Mouse (Mus musculus) cerebellum, adult 2 months (tissue): ENCODE results near the gene Trnp1. TPM values are rescaled to one million over a fixed set of nuclear protein-coding genes. Genes with fewer than 3 reads are reported as not detected.
A peak's percentile ranks its signal among the peaks of the same experiment; 100 is the strongest.

Experiments
- DNase-seq, 2 experiments: peaks; one replicate each; pipeline ENCODE4 v3.0.0; 2021
- H3K27ac ChIP-seq: fragments of 200-500 bp; 2 replicates; pipeline ENCODE4 v1.5.1; 2012; ENCODE audit warnings: low read length, control low read depth, inconsistent platforms; ENCODE audit not compliant: insufficient read depth
- H3K27me3 ChIP-seq: fragments of 200-500 bp; 2 replicates; pipeline ENCODE4 v1.6.1; 2012; ENCODE audit warnings: inconsistent platforms, mild to moderate bottlenecking, low read length, moderate library complexity; ENCODE audit not compliant: control insufficient read depth, insufficient read depth
- H3K4me1 ChIP-seq: fragments of 200-500 bp; 2 replicates; pipeline ENCODE4 v1.6.1; 2011; ENCODE audit warnings: low read length; ENCODE audit not compliant: control insufficient read depth, insufficient read depth
- H3K4me3 ChIP-seq: fragments of 200-500 bp; replicated peaks from 2 replicates; pipeline ENCODE3; 2011; ENCODE audit warnings: mild to moderate bottlenecking, low read depth, low read length, control low read depth; ENCODE audit not compliant: insufficient read depth
- CTCF ChIP-seq: fragments of 200-500 bp; IDR thresholded peaks from 2 replicates; pipeline ENCODE4 v1.5.1; 2011; ENCODE audit warnings: low read depth, mild to moderate bottlenecking, control low read depth, low read length, moderate library complexity, borderline replicate concordance; ENCODE audit not compliant: insufficient read depth
- POLR2A ChIP-seq: fragments of 200-500 bp; IDR thresholded peaks from 2 replicates; pipeline ENCODE4 v1.6.1; 2011; ENCODE audit warnings: low read length, control low read depth, borderline replicate concordance; ENCODE audit not compliant: insufficient read depth
- WGBS: fragments of 180-500 bp; shearing (Covaris S2); methylation state at CpG from one replicate; pipeline ENCODE4 v1.1.7; 2018; 5-methylcytosine and 5-hydroxymethylcytosine counted together
- polyA plus RNA-seq: library from polyadenylated mRNA; depleted of rRNA; stranded (reverse); fragments of >200 nt; gene quantifications from 2 replicates; pipeline ENCODE4 v1.2.3, GENCODE M21; 2012

Trnp1 gene
- polyA plus RNA-seq, 1 experiment, result 162 TPM

DNA sequence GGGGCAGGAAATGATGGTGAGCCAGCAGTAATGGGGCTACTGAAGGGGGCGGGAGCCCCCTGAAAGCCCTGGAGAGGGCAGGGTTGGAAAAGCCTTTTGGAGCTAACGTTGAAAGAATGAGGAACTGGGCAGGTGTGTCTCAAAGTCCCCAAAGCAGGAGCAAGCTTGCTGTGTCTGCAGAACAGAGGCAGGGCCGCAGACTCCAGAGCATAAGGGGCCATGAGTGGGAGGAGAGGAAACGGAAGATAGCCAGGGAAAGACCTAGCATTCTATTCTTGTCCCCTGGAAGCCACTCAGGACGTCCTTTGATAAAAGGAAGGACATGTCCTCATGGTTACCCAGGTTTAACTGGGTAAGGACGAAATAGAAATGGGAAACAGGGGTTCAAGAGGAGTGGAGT lies 35.2 kb downstream of the Trnp1 start:
- H3K4me3 ChIP-seq, result no peak overlapping the region
- WGBS, result 68% methylated on average over 6 of the region's 6 CpGs
- no peak for DNase-seq
- no peaks in the 10 kb centered on the region for H3K27me3 ChIP-seq
- H3K4me1 ChIP-seq, result no peaks in the 10 kb centered on the region
- H3K27ac ChIP-seq, result no peak overlapping the region
- no peak for TF ChIP-seq POLR2A
- TF ChIP-seq CTCF, result no peak

DNA sequence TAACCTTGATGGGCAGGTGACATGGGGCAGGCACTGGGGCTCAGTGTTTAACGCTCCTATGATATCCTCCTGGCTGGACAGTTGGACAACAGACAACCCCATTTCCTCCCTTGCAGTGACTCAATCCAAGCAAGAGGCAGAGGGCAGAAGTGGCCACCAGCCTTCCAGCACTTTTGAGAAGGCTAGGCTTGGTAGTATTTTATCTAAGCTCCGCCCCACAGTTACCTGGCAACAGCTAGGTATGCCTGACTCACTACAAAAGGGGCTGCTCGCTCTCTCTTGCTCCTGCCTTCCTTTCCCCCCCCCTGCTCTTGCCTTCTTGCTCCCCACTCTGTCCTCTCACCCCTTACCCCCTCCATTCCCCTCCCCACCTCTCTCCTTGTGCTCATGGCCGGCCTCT lies 37.0 kb downstream of the Trnp1 start:
- WGBS, result 70% methylated on average over 4 of the region's 4 CpGs
- Histone ChIP-seq H3K4me3 (no peak overlapping the region), H3K27ac (no peak overlapping the region), H3K4me1 (no peaks in the 10 kb centered on the region), H3K27me3 (no peaks in the 10 kb centered on the region)
- no peak for DNase-seq
- TF ChIP-seq CTCF, result no peak
- no peak for TF ChIP-seq POLR2A

DNA sequence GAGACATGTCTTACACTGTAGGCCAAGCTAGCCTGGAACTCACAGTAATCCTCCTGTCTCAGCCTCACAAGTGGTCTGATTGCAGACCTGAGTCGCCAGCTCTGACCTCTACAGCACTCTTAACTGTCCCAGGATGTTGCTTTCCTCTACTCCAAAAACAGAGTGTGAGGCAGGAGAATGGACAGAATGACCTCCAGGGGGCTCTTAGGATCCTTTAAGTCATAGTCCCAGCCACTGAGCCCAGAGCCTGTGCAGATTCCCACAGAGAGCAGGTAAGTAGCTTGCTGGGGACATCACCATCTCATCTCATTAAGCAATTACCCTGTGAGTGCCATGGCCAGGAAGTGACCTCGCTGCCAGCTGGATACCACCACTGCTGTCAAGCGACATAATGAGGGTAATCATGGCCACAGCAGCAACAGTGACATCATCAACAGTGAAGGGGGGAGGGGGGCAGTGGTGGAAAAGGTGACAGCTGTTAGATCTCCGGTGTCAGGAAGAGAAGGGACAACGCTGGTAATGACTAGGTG lies 37.5 kb downstream of the Trnp1 start:
- WGBS, result 52% methylated on average over 5 of the region's 5 CpGs
- no peaks in the 10 kb centered on the region for H3K27me3 ChIP-seq
- H3K4me1 ChIP-seq, result no peaks in the 10 kb centered on the region
- TF ChIP-seq POLR2A, result no peak
- no peak for TF ChIP-seq CTCF
- H3K4me3 ChIP-seq, result no peak overlapping the region
- no peak overlapping the region for H3K27ac ChIP-seq
- no peak for DNase-seq

- Histone ChIP-seq H3K27me3 (no peaks in the 10 kb centered on the region), H3K4me1 (no peaks in the 10 kb centered on the region), H3K27ac (no peak overlapping the region), H3K4me3 (no peak overlapping the region)
- no peak for DNase-seq
- TF ChIP-seq CTCF (no peak), POLR2A (no peak)
- 81% methylated on average over 1 of the region's 1 CpGs for WGBS
Measured at GRCm38 (mm10) chr4:133460006-133460405, 38.3 kb downstream of the Trnp1 start.

GRCm38 (mm10) chr4:133458044-133458443 lies 40.3 kb downstream of the Trnp1 start:
- no peak overlapping the region for H3K4me3 ChIP-seq
- H3K27ac ChIP-seq, result no peak overlapping the region
- DNase-seq, result no peak
- no peaks in the 10 kb centered on the region for H3K4me1 ChIP-seq
- 83% methylated on average over 3 of the region's 3 CpGs for WGBS
- H3K27me3 ChIP-seq, result no peaks in the 10 kb centered on the region
- TF ChIP-seq CTCF (no peak), POLR2A (no peak)

GRCm38 (mm10) chr4:133452433-133452832 lies 45.9 kb downstream of the Trnp1 start:
- H3K27me3 ChIP-seq, result no peaks in the 10 kb centered on the region
- no peak overlapping the region for H3K27ac ChIP-seq
- H3K4me1 ChIP-seq, result peaks cover 4% of the 10 kb centered on the region; the same call in 1 of the 2 replicates
- DNase-seq, result no peak
- H3K4me3 ChIP-seq, result no peak overlapping the region
- WGBS, result 75% methylated on average over 7 of the region's 7 CpGs
- TF ChIP-seq CTCF (no peak), POLR2A (no peak)

DNA sequence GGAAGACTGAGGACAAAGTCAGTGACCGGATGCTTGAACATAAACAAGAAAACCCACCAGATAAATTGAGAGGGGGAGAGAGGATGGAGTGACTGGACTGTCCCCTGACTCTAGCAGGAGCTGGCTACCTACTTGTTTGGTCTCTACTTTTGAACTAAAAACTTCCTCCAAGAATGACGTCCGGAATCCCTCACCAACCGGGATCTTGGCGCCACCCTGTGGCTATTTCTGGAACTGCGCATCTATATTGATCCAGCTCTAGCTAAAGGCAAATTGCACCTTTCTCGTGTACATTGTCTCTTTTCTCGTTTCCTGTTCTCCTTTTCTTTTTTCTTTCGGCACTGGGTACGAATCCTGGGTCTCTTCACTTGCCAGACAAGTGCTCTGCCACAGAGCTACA lies 46.8 kb downstream of the Trnp1 start:
- 8% methylated on average over 10 of the region's 10 CpGs for WGBS
- Histone ChIP-seq H3K4me1 (peaks cover 4% of the 10 kb centered on the region; the same call in 1 of the 2 replicates), H3K27me3 (no peaks in the 10 kb centered on the region), H3K4me3 (no peak overlapping the region), H3K27ac (no peak overlapping the region)
- TF ChIP-seq POLR2A (no peak), CTCF (peak; percentile 92)
- peak; percentile 59 to 84 for DNase-seq

- Histone ChIP-seq H3K4me1 (peaks cover 4% of the 10 kb centered on the region; the same call in 1 of the 2 replicates), H3K4me3 (peak overlapping the region; percentile 52), H3K27ac (no peak overlapping the region), H3K27me3 (no peaks in the 10 kb centered on the region)
- 11% methylated on average over 13 of the region's 13 CpGs for WGBS
- DNase-seq, result peak; percentile 25 to 61
- TF ChIP-seq CTCF (peak; percentile 83), POLR2A (no peak)
Measured at GRCm38 (mm10) chr4:133449726-133450125, 48.6 kb downstream of the Trnp1 start.
